Mouse (Mus musculus) neural tube, embryonic 14.5 days (tissue): ENCODE measurements around the gene Coa5. TPM values are rescaled to one million over a fixed set of nuclear protein-coding genes. Genes with fewer than 3 reads are reported as not detected.

Experiments
- ATAC-seq: fragments of 200-750 bp; cut with Nextera tagmentation; 2 replicates; pipeline ENCODE4 v1.8.0; 2017; ENCODE audit warnings: low read depth, mild to moderate bottlenecking, moderate TSS enrichment, moderate library complexity
- H3K27ac ChIP-seq: fragments of 300-500 bp; sonication (generic); 2 replicates; pipeline ENCODE4 v1.5.1; 2014; ENCODE audit warnings: low read depth, mild to moderate bottlenecking, control low read depth, low read length, moderate library complexity, mixed read lengths
- H3K27me3 ChIP-seq: fragments of 300-500 bp; sonication (generic); 2 replicates; pipeline ENCODE4 v1.6.1; 2014; ENCODE audit warnings: low read length; ENCODE audit not compliant: control insufficient read depth, insufficient read depth
- H3K36me3 ChIP-seq: fragments of 300-500 bp; sonication (generic); 2 replicates; pipeline ENCODE4 v1.6.1; 2014; ENCODE audit warnings: low read length, mixed read lengths; ENCODE audit not compliant: control insufficient read depth, insufficient read depth
- H3K4me1 ChIP-seq: fragments of 300-500 bp; sonication (generic); 2 replicates; pipeline ENCODE4 v1.6.1; 2014; ENCODE audit warnings: low read length; ENCODE audit not compliant: control insufficient read depth, insufficient read depth
- H3K4me2 ChIP-seq: fragments of 300-500 bp; sonication (generic); 2 replicates; pipeline ENCODE4 v1.6.1; 2014; ENCODE audit warnings: mild to moderate bottlenecking, low read depth, low read length, control low read depth
- H3K4me3 ChIP-seq: fragments of 300-500 bp; sonication (generic); 2 replicates; pipeline ENCODE4 v1.5.1; 2014; ENCODE audit warnings: low read depth, low read length, control low read depth, mixed read lengths
- H3K9ac ChIP-seq: fragments of 300-500 bp; sonication (generic); replicated peaks from 2 replicates; pipeline ENCODE4 v1.6.1; 2014; ENCODE audit warnings: low read depth, mild to moderate bottlenecking, control low read depth, low read length, mixed read lengths
- H3K9me3 ChIP-seq: fragments of 300-500 bp; sonication (generic); 2 replicates; pipeline ENCODE4 v1.6.1; 2016; ENCODE audit warnings: low read length; ENCODE audit not compliant: control insufficient read depth
- WGBS: fragments of 180-500 bp; shearing (Covaris S2); extraction: QIAGEN DNeasy Blood & Tissue Kit; methylation state at CpG from one replicate; pipeline ENCODE4 v1.1.7; 2014; 5-methylcytosine and 5-hydroxymethylcytosine counted together
- polyA plus RNA-seq: library from polyadenylated mRNA; unstranded; fragments of >200 nt; fragmentation: Nextera tagmentation; extraction: Ambion mirVana; gene quantifications from 2 replicates; pipeline ENCODE4 v1.2.1, GENCODE M21; 2014

The Coa5 gene
- polyA plus RNA-seq, 1 experiment from 2014 or later = 76.1 TPM

DNA sequence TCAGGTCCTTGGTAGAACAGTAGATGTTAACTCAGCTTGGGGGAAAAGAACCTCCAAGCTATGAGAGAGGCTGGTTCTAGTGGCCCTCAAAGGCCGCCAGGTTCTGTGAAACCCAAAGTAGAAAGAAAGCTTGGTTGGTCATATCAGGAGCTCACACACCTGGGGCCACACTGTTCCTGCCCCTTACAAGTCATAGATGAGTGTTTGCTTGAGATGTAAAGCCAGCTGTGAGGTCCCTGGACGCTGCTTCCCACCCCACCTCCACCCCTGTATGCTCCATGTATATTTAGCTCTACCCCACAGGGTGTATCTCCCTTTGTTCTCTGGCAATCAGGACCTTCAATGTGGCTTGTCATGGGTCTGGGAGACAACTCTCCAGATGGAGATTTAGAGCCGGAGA lies 21.2 kb downstream of the Coa5 start:
- Histone ChIP-seq H3K4me1 (no peaks in the 10 kb centered on the region), H3K9ac (no peak overlapping the region), H3K4me2 (no peak overlapping the region), H3K36me3 (no peaks in the 10 kb centered on the region), H3K4me3 (no peak overlapping the region), H3K27ac (no peak overlapping the region), H3K9me3 (no peaks in the 10 kb centered on the region), H3K27me3 (no peaks in the 10 kb centered on the region)
- no peak for ATAC-seq
- WGBS = 79% methylated on average over 3 of the region's 3 CpGs

DNA sequence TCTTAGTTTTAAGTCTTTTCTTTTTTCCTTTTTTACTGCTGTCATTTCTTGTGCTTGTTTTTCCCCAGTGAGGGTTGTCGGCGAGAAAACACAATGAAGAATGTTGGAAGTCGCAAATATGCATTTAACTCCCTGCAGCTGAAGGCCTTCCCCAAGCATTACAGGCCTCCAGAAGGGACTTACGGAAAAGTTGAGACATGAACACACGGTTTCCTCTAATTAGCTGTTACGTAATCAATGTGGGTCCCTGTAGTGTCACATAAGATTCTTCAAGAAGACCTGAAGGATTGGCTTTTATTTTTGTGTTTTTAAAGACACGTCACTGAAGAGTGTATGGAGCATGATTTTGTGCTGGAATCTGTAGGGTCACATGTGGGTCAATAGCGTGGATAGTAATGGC lies 21.8 kb downstream of the Coa5 start:
- no peak for ATAC-seq
- WGBS = 86% methylated on average over 8 of the region's 8 CpGs
- Histone ChIP-seq H3K27ac (no peak overlapping the region), H3K9ac (no peak overlapping the region), H3K9me3 (no peaks in the 10 kb centered on the region), H3K36me3 (no peaks in the 10 kb centered on the region), H3K4me2 (no peak overlapping the region), H3K4me3 (no peak overlapping the region), H3K4me1 (no peaks in the 10 kb centered on the region), H3K27me3 (no peaks in the 10 kb centered on the region)

DNA sequence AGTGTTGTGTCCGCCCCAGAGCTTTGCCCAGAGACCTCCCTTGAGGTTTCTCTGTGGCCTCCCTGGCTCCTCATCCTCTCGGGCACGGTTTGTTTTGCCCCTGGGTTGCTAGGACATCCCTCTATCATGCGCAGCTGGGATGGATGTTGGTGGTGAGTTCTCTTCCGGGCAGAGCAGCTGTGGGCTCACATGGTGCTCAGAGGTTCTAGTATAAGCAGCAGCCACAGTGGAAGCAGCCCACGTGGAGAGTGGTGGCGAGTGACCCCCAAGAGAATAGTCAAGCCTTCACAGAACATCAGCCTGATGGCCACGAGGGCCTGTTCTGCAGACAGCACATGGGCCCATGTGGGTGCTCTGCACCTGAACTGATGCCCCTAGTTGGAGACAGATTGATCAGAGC lies 22.7 kb downstream of the Coa5 start:
- Histone ChIP-seq H3K9me3 (no peaks in the 10 kb centered on the region), H3K4me3 (no peak overlapping the region), H3K27ac (no peak overlapping the region), H3K4me2 (no peak overlapping the region), H3K36me3 (no peaks in the 10 kb centered on the region), H3K4me1 (no peaks in the 10 kb centered on the region), H3K9ac (no peak overlapping the region), H3K27me3 (no peaks in the 10 kb centered on the region)
- WGBS = 79% methylated on average over 8 of the region's 8 CpGs
- no peak for ATAC-seq

DNA sequence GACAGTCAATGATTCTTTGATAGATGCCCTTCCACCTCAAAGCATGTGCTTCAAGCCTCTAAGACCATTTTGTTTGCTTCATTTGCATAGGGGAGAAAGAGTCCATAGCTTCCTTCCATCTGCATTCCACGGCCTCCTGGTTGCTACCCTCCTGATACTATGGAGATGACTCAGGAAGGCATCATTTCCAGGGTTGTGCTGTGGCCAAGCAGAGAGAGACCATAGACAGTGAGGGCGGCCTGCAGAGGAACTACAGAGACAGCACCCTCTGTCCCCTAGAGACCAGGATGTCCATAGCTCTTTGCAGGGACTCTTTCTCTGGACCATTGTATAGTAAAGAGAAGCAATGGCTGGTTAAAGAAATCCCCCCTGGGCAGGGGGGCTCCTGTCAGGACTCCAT lies 24.8 kb downstream of the Coa5 start:
- Histone ChIP-seq H3K27me3 (no peaks in the 10 kb centered on the region), H3K36me3 (peaks cover 6% of the 10 kb centered on the region; the same call in 1 of the 2 replicates), H3K4me3 (no peak overlapping the region), H3K9me3 (no peaks in the 10 kb centered on the region), H3K9ac (no peak overlapping the region), H3K4me2 (no peak overlapping the region), H3K27ac (no peak overlapping the region), H3K4me1 (no peaks in the 10 kb centered on the region)
- no peak; the same call in 1 of the 2 replicates for ATAC-seq
- WGBS = 63% methylated on average over 2 of the region's 2 CpGs

DNA sequence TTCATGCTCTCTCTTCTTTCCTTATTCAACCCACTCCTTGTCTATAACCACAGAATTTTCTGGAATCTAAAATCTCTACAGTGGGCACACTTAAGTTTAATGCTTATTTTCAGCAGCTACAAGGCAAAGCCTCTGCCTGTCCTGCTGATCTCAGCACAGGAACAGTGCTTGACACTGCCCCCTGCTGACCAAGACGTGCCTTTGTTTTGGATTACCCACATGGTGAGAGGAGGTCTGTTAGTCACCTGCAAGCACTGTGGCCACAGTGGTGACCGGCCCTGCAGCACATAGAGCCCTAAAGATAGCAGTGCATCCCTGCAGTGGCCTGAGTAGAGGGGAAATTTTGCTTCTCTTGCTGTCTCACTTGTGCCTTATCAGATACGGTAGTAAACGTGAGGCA lies 28.2 kb downstream of the Coa5 start:
- no peak for ATAC-seq

GRCm38 (mm10) chr1:37399734-37400133 lies 30.2 kb downstream of the Coa5 start:
- WGBS = 57% methylated on average over 8 of the region's 8 CpGs
- no peaks in the 10 kb centered on the region for H3K4me1 ChIP-seq
- H3K4me2 ChIP-seq = no peak overlapping the region
- H3K36me3 ChIP-seq = peaks cover 21% of the 10 kb centered on the region
- no peak overlapping the region for H3K27ac ChIP-seq
- no peak overlapping the region for H3K9ac ChIP-seq
- H3K27me3 ChIP-seq = no peaks in the 10 kb centered on the region
- H3K9me3 ChIP-seq = no peaks in the 10 kb centered on the region
- ATAC-seq = no peak
- H3K4me3 ChIP-seq = no peak overlapping the region

More for the DNA sequence above, 28.2 kb downstream of the Coa5 start:
- Histone ChIP-seq H3K27ac (no peak overlapping the region), H3K9me3 (no peaks in the 10 kb centered on the region), H3K4me2 (no peak overlapping the region), H3K36me3 (peaks cover 16% of the 10 kb centered on the region), H3K4me1 (no peaks in the 10 kb centered on the region), H3K4me3 (no peak overlapping the region), H3K9ac (no peak overlapping the region), H3K27me3 (no peaks in the 10 kb centered on the region)
- WGBS = 61% methylated on average over 4 of the region's 4 CpGs

- Histone ChIP-seq H3K36me3 (peaks cover 28% of the 10 kb centered on the region), H3K9ac (no peak overlapping the region), H3K4me1 (no peaks in the 10 kb centered on the region), H3K4me3 (no peak overlapping the region), H3K27ac (no peak overlapping the region), H3K27me3 (no peaks in the 10 kb centered on the region), H3K9me3 (no peaks in the 10 kb centered on the region), H3K4me2 (no peak overlapping the region)
- WGBS = 34% methylated on average over 3 of the region's 3 CpGs
- no peak for ATAC-seq
Measured at GRCm38 (mm10) chr1:37398961-37399360, 30.9 kb downstream of the Coa5 start.

DNA sequence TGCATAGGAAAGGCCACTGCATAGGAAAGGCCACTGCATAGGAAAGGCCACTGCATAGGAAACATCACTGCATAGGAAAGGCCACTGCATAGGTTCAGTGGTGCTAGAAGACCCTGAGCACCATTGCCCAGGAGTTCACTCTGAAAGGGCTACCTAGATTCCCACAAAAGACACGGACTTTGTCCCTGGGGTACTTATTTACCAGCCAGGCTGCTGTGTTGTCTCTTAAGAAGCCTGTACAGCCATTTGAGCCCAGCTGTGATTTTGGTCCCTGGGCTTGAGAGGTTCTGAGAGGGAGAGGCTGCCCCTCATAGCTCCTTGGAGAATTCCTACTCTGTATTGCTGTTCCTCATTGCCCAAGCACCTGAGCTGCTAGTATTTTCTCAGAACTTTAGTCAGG lies 33.4 kb downstream of the Coa5 start:
- Histone ChIP-seq H3K9ac (no peak overlapping the region), H3K27ac (no peak overlapping the region), H3K27me3 (no peaks in the 10 kb centered on the region), H3K36me3 (peaks cover 32% of the 10 kb centered on the region), H3K9me3 (no peaks in the 10 kb centered on the region), H3K4me2 (no peak overlapping the region), H3K4me3 (no peak overlapping the region), H3K4me1 (no peaks in the 10 kb centered on the region)
- WGBS = 36% methylated on average over 1 of the region's 1 CpGs
- no peak for ATAC-seq

DNA sequence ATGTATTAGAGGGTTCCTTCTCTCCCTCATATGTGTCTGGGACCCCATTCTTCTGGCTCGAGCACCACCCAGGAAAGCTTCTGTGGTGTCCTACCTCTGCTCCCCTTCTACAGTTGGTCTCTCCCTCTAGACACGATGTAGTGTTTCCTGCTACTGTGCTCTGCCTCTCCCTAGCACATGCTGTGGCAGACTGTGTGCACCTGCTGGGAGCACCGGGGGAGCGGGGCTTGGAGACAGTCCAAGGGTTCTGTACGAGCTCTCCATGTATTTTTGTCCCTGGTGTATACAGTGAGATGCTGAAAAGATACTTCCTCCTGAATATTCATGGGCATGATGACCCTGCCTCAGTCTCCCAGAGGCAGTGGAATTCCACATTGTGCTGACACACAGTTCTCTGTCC lies 36.7 kb downstream of the Coa5 start:
- Histone ChIP-seq H3K36me3 (peaks cover 34% of the 10 kb centered on the region), H3K9me3 (no peaks in the 10 kb centered on the region), H3K27ac (no peak overlapping the region), H3K9ac (no peak overlapping the region), H3K4me3 (no peak overlapping the region), H3K27me3 (no peaks in the 10 kb centered on the region), H3K4me1 (no peaks in the 10 kb centered on the region), H3K4me2 (no peak overlapping the region)
- ATAC-seq = no peak
- WGBS = 71% methylated on average over 5 of the region's 5 CpGs
